Mouse (Mus musculus): Measurements from ENCODE around the gene Flt4.

Gene Flt4

DNA sequence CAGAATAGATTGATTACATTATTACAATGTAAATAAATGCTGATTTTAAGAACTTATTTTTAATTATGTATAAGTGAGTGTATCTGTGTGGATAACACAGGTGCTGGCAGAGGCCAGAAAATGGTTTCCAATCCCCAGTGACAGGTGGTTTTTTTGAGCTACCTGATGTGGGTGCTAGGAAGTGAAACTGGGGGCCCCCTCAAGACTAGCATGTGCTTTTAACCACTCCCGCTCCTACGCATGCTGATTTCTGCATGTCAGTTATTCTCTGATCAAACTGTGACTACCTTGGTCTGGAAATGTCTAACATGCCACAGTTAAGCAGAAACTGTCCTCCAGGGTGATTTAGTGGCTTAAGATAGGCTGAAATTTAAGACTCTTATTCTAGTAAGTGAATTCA is 87.4 kb downstream of the Flt4 start:
- DNase-seq (ENCODE audit: extremely low spot score, low spot score) = no peak

DNA sequence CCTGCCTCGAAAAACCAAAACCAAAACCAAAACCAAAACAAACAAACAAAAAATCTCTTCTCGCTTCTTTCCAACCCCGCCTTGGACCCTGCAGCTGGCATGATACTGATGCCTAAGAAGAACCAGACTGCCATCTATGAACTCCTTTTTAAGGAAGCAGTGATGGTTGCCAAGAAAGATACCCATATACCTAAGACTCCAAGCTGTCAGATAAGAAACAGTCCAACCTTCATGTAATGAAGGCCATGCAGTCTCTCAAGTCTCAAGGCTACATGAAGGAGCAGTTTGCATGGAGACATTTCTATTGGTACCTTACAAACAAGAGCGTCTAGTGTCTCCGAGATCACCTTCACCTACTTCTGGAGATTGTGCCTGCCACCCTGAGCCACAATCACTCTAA is 88.7 kb downstream of the Flt4 start:
- no peak for DNase-seq (ENCODE audit: extremely low spot score, low spot score)

DNA sequence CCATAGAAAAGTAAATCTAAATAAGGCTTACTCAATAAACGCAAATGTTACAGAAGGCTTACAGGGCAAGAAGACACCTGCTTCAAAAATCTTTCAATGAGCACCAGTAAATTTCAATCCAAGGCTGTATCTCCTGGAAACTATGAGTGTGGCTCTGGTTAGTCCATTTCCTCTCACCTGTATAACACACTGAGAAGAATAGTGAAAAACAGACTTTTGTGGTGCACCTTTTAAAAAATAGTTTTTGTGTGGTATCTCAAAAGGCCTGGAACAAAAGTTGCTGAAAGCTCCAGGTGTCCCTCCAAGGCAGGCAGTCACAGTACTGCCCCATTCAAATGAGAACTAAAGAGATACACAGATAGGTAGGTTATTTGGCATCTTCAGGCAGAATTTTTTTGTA is 90.0 kb downstream of the Flt4 start:
- no peak for DNase-seq (ENCODE audit: extremely low spot score, low spot score)

DNA sequence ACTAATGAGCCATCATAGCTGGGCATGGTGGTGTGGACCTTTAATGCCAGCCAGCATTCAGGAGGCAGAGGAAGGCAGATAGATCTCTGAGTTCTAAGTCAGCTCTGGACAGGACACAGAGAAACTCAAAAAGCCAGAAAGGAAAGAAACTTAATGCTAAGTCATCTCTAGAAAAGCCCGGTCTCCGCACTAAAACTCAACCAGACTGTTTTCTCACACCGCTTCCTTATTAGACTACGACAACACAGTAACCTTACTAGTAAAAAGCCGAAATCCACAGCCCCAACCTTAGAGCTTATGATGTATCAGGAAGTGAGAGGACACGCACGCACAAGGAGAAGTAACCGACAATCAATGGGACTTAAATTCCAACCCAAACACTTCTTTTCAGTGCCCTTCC is 93.0 kb downstream of the Flt4 start:
- DNase-seq (ENCODE audit: extremely low spot score, low spot score) = no peak

Measured in neural tube, embryonic 10.5 days (tissue).